Mouse (Mus musculus): ENCODE data around the gene BC034090. TPM values are rescaled to one million over a fixed set of nuclear protein-coding genes. Genes with fewer than 3 reads are reported as not detected.
A peak's percentile ranks its signal among the peaks of the same experiment; 100 is the strongest.

The BC034090 gene
- polyA plus RNA-seq, 1 experiment from 2014 or later, result 3.3 TPM

GRCm38 (mm10) chr1:155207859-155208258 lies 36.4 kb downstream of the BC034090 start:
- Histone ChIP-seq H3K27ac (ENCODE audit: low read length) (no peak overlapping the region), H3K9me3 (ENCODE audit: control insufficient read depth, low read depth, low read length) (no peaks in the 10 kb centered on the region), H3K27me3 (ENCODE audit: control insufficient read depth, insufficient read depth, low read length) (no peaks in the 10 kb centered on the region), H3K4me1 (ENCODE audit: control insufficient read depth, insufficient read depth, low read length) (peaks cover 35% of the 10 kb centered on the region), H3K4me3 (ENCODE audit: low read depth, low read length) (no peak overlapping the region), H3K9ac (replicated peaks; ENCODE audit: low read depth, low read length) (no peak overlapping the region), H3K4me2 (replicated peaks; ENCODE audit: low read depth, low read length) (no peak overlapping the region), H3K36me3 (ENCODE audit: control insufficient read depth, insufficient read depth, low read length) (peaks cover 4% of the 10 kb centered on the region; the same call in 1 of the 2 replicates)
- no peak for ATAC-seq (ENCODE audit: insufficient number of reproducible peaks, insufficient read depth, low FRiP score, low read depth)
- WGBS, result 70% methylated on average over 3 of the region's 3 CpGs

GRCm38 (mm10) chr1:155205822-155206660 lies 38.2 kb downstream of the BC034090 start:
- no peaks in the 10 kb centered on the region for H3K9me3 ChIP-seq (ENCODE audit: control insufficient read depth, low read depth, low read length)
- 54% methylated on average over 19 of the region's 19 CpGs for WGBS
- H3K4me1 ChIP-seq (ENCODE audit: control insufficient read depth, insufficient read depth, low read length), result peaks cover 28% of the 10 kb centered on the region
- H3K4me2 ChIP-seq (replicated peaks; ENCODE audit: low read depth, low read length), result no peak overlapping the region
- H3K27me3 ChIP-seq (ENCODE audit: control insufficient read depth, insufficient read depth, low read length), result no peaks in the 10 kb centered on the region
- H3K27ac ChIP-seq (ENCODE audit: low read length), result peak overlapping the region; percentile 2; the same call in 1 of the 2 replicates
- peaks cover 4% of the 10 kb centered on the region for H3K36me3 ChIP-seq (ENCODE audit: control insufficient read depth, insufficient read depth, low read length)
- H3K9ac ChIP-seq (replicated peaks; ENCODE audit: low read depth, low read length), result no peak overlapping the region
- peak; percentile 21; the same call in 1 of the 2 replicates for ATAC-seq (ENCODE audit: insufficient number of reproducible peaks, insufficient read depth, low FRiP score, low read depth)
- no peak overlapping the region for H3K4me3 ChIP-seq (ENCODE audit: low read depth, low read length)

- ATAC-seq (ENCODE audit: insufficient number of reproducible peaks, insufficient read depth, low FRiP score, low read depth), result no peak
- no peak overlapping the region for H3K4me3 ChIP-seq (ENCODE audit: low read depth, low read length)
- no peaks in the 10 kb centered on the region for H3K27me3 ChIP-seq (ENCODE audit: control insufficient read depth, insufficient read depth, low read length)
- no peak overlapping the region for H3K4me2 ChIP-seq (replicated peaks; ENCODE audit: low read depth, low read length)
- H3K9ac ChIP-seq (replicated peaks; ENCODE audit: low read depth, low read length), result no peak overlapping the region
- 46% methylated on average over 7 of the region's 7 CpGs for WGBS
- peaks cover 4% of the 10 kb centered on the region for H3K36me3 ChIP-seq (ENCODE audit: control insufficient read depth, insufficient read depth, low read length)
- no peaks in the 10 kb centered on the region for H3K9me3 ChIP-seq (ENCODE audit: control insufficient read depth, low read depth, low read length)
- H3K27ac ChIP-seq (ENCODE audit: low read length), result peak overlapping the region; percentile 2; the same call in 1 of the 2 replicates
- peaks cover 28% of the 10 kb centered on the region for H3K4me1 ChIP-seq (ENCODE audit: control insufficient read depth, insufficient read depth, low read length)
Measured at GRCm38 (mm10) chr1:155205311-155205710, 38.9 kb downstream of the BC034090 start.

GRCm38 (mm10) chr1:155204560-155205162 lies 39.6 kb downstream of the BC034090 start:
- peaks cover 28% of the 10 kb centered on the region for H3K4me1 ChIP-seq (ENCODE audit: control insufficient read depth, insufficient read depth, low read length)
- H3K4me3 ChIP-seq (ENCODE audit: low read depth, low read length), result no peak overlapping the region
- H3K4me2 ChIP-seq (replicated peaks; ENCODE audit: low read depth, low read length), result no peak overlapping the region
- peaks cover 4% of the 10 kb centered on the region for H3K36me3 ChIP-seq (ENCODE audit: control insufficient read depth, insufficient read depth, low read length)
- no peaks in the 10 kb centered on the region for H3K9me3 ChIP-seq (ENCODE audit: control insufficient read depth, low read depth, low read length)
- ATAC-seq (ENCODE audit: insufficient number of reproducible peaks, insufficient read depth, low FRiP score, low read depth), result no peak
- no peaks in the 10 kb centered on the region for H3K27me3 ChIP-seq (ENCODE audit: control insufficient read depth, insufficient read depth, low read length)
- H3K27ac ChIP-seq (ENCODE audit: low read length), result no peak overlapping the region
- no peak overlapping the region for H3K9ac ChIP-seq (replicated peaks; ENCODE audit: low read depth, low read length)
- 59% methylated on average over 8 of the region's 8 CpGs for WGBS

GRCm38 (mm10) chr1:155203954-155204353 lies 40.3 kb downstream of the BC034090 start:
- peaks cover 8% of the 10 kb centered on the region for H3K36me3 ChIP-seq (ENCODE audit: control insufficient read depth, insufficient read depth, low read length)
- ATAC-seq (ENCODE audit: insufficient number of reproducible peaks, insufficient read depth, low FRiP score, low read depth), result no peak

GRCm38 (mm10) chr1:155203101-155203500 lies 41.1 kb downstream of the BC034090 start:
- Histone ChIP-seq H3K9ac (replicated peaks; ENCODE audit: low read depth, low read length) (no peak overlapping the region), H3K27me3 (ENCODE audit: control insufficient read depth, insufficient read depth, low read length) (no peaks in the 10 kb centered on the region), H3K36me3 (ENCODE audit: control insufficient read depth, insufficient read depth, low read length) (peaks cover 16% of the 10 kb centered on the region), H3K9me3 (ENCODE audit: control insufficient read depth, low read depth, low read length) (no peaks in the 10 kb centered on the region), H3K4me1 (ENCODE audit: control insufficient read depth, insufficient read depth, low read length) (peaks cover 28% of the 10 kb centered on the region), H3K4me2 (replicated peaks; ENCODE audit: low read depth, low read length) (no peak overlapping the region), H3K4me3 (ENCODE audit: low read depth, low read length) (no peak overlapping the region), H3K27ac (ENCODE audit: low read length) (no peak overlapping the region)
- WGBS, result 65% methylated on average over 7 of the region's 7 CpGs
- ATAC-seq (ENCODE audit: insufficient number of reproducible peaks, insufficient read depth, low FRiP score, low read depth), result no peak

More at GRCm38 (mm10) chr1:155203954-155204353, 40.3 kb downstream of the BC034090 start:
- Histone ChIP-seq H3K9me3 (ENCODE audit: control insufficient read depth, low read depth, low read length) (no peaks in the 10 kb centered on the region), H3K4me1 (ENCODE audit: control insufficient read depth, insufficient read depth, low read length) (peaks cover 28% of the 10 kb centered on the region), H3K27ac (ENCODE audit: low read length) (no peak overlapping the region), H3K27me3 (ENCODE audit: control insufficient read depth, insufficient read depth, low read length) (no peaks in the 10 kb centered on the region), H3K9ac (replicated peaks; ENCODE audit: low read depth, low read length) (no peak overlapping the region), H3K4me2 (replicated peaks; ENCODE audit: low read depth, low read length) (no peak overlapping the region), H3K4me3 (ENCODE audit: low read depth, low read length) (no peak overlapping the region)
- WGBS, result 96% methylated on average over 12 of the region's 12 CpGs

GRCm38 (mm10) chr1:155202472-155202871 lies 41.8 kb downstream of the BC034090 start:
- 81% methylated on average over 5 of the region's 5 CpGs for WGBS
- H3K36me3 ChIP-seq (ENCODE audit: control insufficient read depth, insufficient read depth, low read length), result peaks cover 17% of the 10 kb centered on the region
- H3K27ac ChIP-seq (ENCODE audit: low read length), result no peak overlapping the region; the same call in 1 of the 2 replicates
- H3K4me2 ChIP-seq (replicated peaks; ENCODE audit: low read depth, low read length), result no peak overlapping the region
- H3K4me3 ChIP-seq (ENCODE audit: low read depth, low read length), result no peak overlapping the region
- no peaks in the 10 kb centered on the region for H3K27me3 ChIP-seq (ENCODE audit: control insufficient read depth, insufficient read depth, low read length)
- no peak overlapping the region for H3K9ac ChIP-seq (replicated peaks; ENCODE audit: low read depth, low read length)
- no peaks in the 10 kb centered on the region for H3K9me3 ChIP-seq (ENCODE audit: control insufficient read depth, low read depth, low read length)
- H3K4me1 ChIP-seq (ENCODE audit: control insufficient read depth, insufficient read depth, low read length), result peaks cover 28% of the 10 kb centered on the region
- ATAC-seq (ENCODE audit: insufficient number of reproducible peaks, insufficient read depth, low FRiP score, low read depth), result no peak

- H3K27me3 ChIP-seq (ENCODE audit: control insufficient read depth, insufficient read depth, low read length), result no peaks in the 10 kb centered on the region
- no peak overlapping the region for H3K4me3 ChIP-seq (ENCODE audit: low read depth, low read length)
- WGBS, result 84% methylated on average over 17 of the region's 17 CpGs
- H3K27ac ChIP-seq (ENCODE audit: low read length), result peak overlapping the region; percentile 34; the same call in 1 of the 2 replicates
- H3K4me2 ChIP-seq (replicated peaks; ENCODE audit: low read depth, low read length), result no peak overlapping the region
- no peak overlapping the region for H3K9ac ChIP-seq (replicated peaks; ENCODE audit: low read depth, low read length)
- no peaks in the 10 kb centered on the region for H3K9me3 ChIP-seq (ENCODE audit: control insufficient read depth, low read depth, low read length)
- H3K4me1 ChIP-seq (ENCODE audit: control insufficient read depth, insufficient read depth, low read length), result peaks cover 28% of the 10 kb centered on the region
- no peak for ATAC-seq (ENCODE audit: insufficient number of reproducible peaks, insufficient read depth, low FRiP score, low read depth)
- peaks cover 17% of the 10 kb centered on the region for H3K36me3 ChIP-seq (ENCODE audit: control insufficient read depth, insufficient read depth, low read length)
Measured at GRCm38 (mm10) chr1:155201914-155202313, 42.3 kb downstream of the BC034090 start.

Data from stomach, embryonic 14.5 days (tissue).